Mouse (Mus musculus): ENCODE measurements at regions not wholly inside any gene's neighbourhood (a gene's known extent, or its start where the extent isn't known, plus 50 kb on each side); places are given as distances from the start of the nearest gene placed in this dataset.

GRCm38 (mm10) chr2:94658426-94658825, 220.5 kb upstream of the Api5 start:
- Histone ChIP-seq H3K4me2 (ENCODE audit: insufficient read depth, low read depth, poor library complexity, severe bottlenecking) (no peak overlapping the region), H3K36me3 (replicated peaks in 1 of 2; ENCODE audit: control insufficient read depth in 1 of 2, insufficient read depth in 1 of 2, low read length in 1 of 2) (no peaks in the 10 kb centered on the region), H3K79me2 (replicated peaks; ENCODE audit: control insufficient read depth, extremely low read depth, insufficient read depth, poor library complexity, severe bottlenecking) (no peaks in the 10 kb centered on the region), H3K9me3 (replicated peaks; ENCODE audit: low read length) (peaks cover 24% of the 10 kb centered on the region), H3K27me3 (replicated peaks) (no peaks in the 10 kb centered on the region), H3K27ac (ENCODE audit: insufficient read depth, low read depth) (no peak overlapping the region), H3K4me1 (ENCODE audit: control insufficient read depth in 1 of 2, insufficient read depth in 2 of 2) (no peaks in the 10 kb centered on the region), H3K9ac (ENCODE audit: insufficient read depth, low read depth) (no peak overlapping the region), H3K4me3 (replicated peaks in 1 of 3; ENCODE audit: low read depth in 2 of 3, low read length in 2 of 3, poor library complexity in 1 of 3) (no peak overlapping the region)
- TF ChIP-seq BHLHE40 (IDR thresholded peaks at IDR 0.05; ENCODE audit: low read depth, low read length): no peak
- no peak for TF ChIP-seq MXI1 (IDR thresholded peaks at IDR 0.05; ENCODE audit: low read depth, low read length)
- no peak for TF ChIP-seq ZMIZ1 (IDR thresholded peaks at IDR 0.05; ENCODE audit: low read depth, low read length)
- TF ChIP-seq USF1 (IDR thresholded peaks at IDR 0.05; ENCODE audit: low read depth, low read length): no peak
- TF ChIP-seq JUND (conservative IDR thresholded peaks at IDR 0.05; ENCODE audit: low read depth, low read length): no peak
- TF ChIP-seq MAFK (IDR thresholded peaks at IDR 0.05; ENCODE audit: insufficient replicate concordance, low read length): no peak
- TF ChIP-seq RAD21 (IDR thresholded peaks at IDR 0.05; ENCODE audit: low read depth, low read length): no peak
- no peak for TF ChIP-seq JUN (IDR thresholded peaks at IDR 0.05; ENCODE audit: insufficient read depth, low read depth, low read length)
- no peak for TF ChIP-seq KAT2A (IDR thresholded peaks at IDR 0.05; ENCODE audit: insufficient replicate concordance, low read length)
- TF ChIP-seq PAX5 (IDR thresholded peaks at IDR 0.05; ENCODE audit: low read length): no peak
- no peak for TF ChIP-seq EP300 (IDR thresholded peaks at IDR 0.05; ENCODE audit: low read length)
- TF ChIP-seq MEF2A (IDR thresholded peaks at IDR 0.05; ENCODE audit: borderline replicate concordance, low read depth, low read length): no peak
- no peak for TF ChIP-seq SMC3 (IDR thresholded peaks at IDR 0.05; ENCODE audit: low read depth, low read length)
- no peak for TF ChIP-seq POLR2AphosphoS2 (IDR thresholded peaks at IDR 0.05; ENCODE audit: low read depth, low read length)
- TF ChIP-seq RCOR1 (conservative IDR thresholded peaks at IDR 0.05; ENCODE audit: low read depth, low read length): no peak
- TF ChIP-seq HCFC1 (IDR thresholded peaks at IDR 0.05; ENCODE audit: low read depth, low read length): no peak
- TF ChIP-seq GABPA (IDR thresholded peaks at IDR 0.05; ENCODE audit: insufficient replicate concordance, low read depth, low read length): no peak
- dilution Hi-C loops (cut with MboI; ENCODE audit: extremely low pct_ligation_motif_present, extremely low pct_unique_long_range_greater_than_20kb, low sequenced_read_pairs) (no loop called here), in situ Hi-C loops (cut with MboI; ENCODE audit: low pct_ligation_motif_present, low pct_unique_long_range_greater_than_20kb, low sequenced_read_pairs) (no loop called here)
- DNase-seq (ENCODE audit: extremely low read depth): no peak
